In genomic region chr12:99628421-99628820, GRCm38 (mm10) we compare ENCODE assay signal across 7 mouse cellular contexts.
DNase-seq lines count a peak whose midpoint lies in the region; ATAC-seq and TF ChIP-seq lines count a peak whose summit lies in the region.

No protein-coding gene starts in this region.

- no peaks in the 10 kb centered on the region for H3K9me3 ChIP-seq in lung, postnatal 0 days (ENCODE audit: low read length)
- no peaks in the 10 kb centered on the region for H3K9me3 ChIP-seq in forebrain, embryonic 14.5 days (replicated peaks; ENCODE audit: control insufficient read depth, low read length)
- H3K9me3 ChIP-seq in limb, embryonic 13.5 days, result no peaks in the 10 kb centered on the region
- H3K9me3 ChIP-seq in stomach, embryonic 15.5 days, result no peaks in the 10 kb centered on the region

- no peak for ATAC-seq in lung, postnatal 0 days
- no peak for ATAC-seq in forebrain, embryonic 14.5 days
- peak; percentile 1; the same call in 1 of the 2 replicates for ATAC-seq in limb, embryonic 13.5 days (ENCODE audit: low FRiP score, low read depth)
- ATAC-seq in stomach, embryonic 15.5 days (ENCODE audit: insufficient read depth, low FRiP score, low read depth), result no peak

- peak overlapping the region; percentile 84 for H3K4me2 ChIP-seq in lung, postnatal 0 days (replicated peaks; ENCODE audit: low read depth, low read length)
- H3K4me2 ChIP-seq in forebrain, embryonic 14.5 days (ENCODE audit: low read length), result peak overlapping the region; percentile 65
- H3K4me2 ChIP-seq in limb, embryonic 13.5 days (replicated peaks), result peak overlapping the region; percentile 80
- H3K4me2 ChIP-seq in stomach, embryonic 15.5 days, result peak overlapping the region; percentile 75

- no peaks in the 10 kb centered on the region for H3K36me3 ChIP-seq in lung, postnatal 0 days (ENCODE audit: insufficient read depth, low read length)
- H3K36me3 ChIP-seq in forebrain, embryonic 14.5 days (ENCODE audit: control insufficient read depth, insufficient read depth, low read length), result no peaks in the 10 kb centered on the region
- H3K36me3 ChIP-seq in limb, embryonic 13.5 days, result no peaks in the 10 kb centered on the region
- H3K36me3 ChIP-seq in stomach, embryonic 15.5 days, result no peaks in the 10 kb centered on the region

- DNase-seq in lung, postnatal 0 days (ENCODE audit: low spot score), result no peak
- DNase-seq in lung, postnatal 10 days, result no peak
- DNase-seq in forebrain, embryonic 14.5 days (ENCODE audit: low spot score), result no peak
- DNase-seq in spleen, postnatal 10 days (ENCODE audit: low spot score in 2 of 2), result no peak
- no peak for DNase-seq in natural killer cell, adult 2 months (ENCODE audit: low spot score in 2 of 2)

- no peak for TF ChIP-seq EP300 in lung, postnatal 0 days (IDR thresholded peaks at IDR 0.05)

- H3K4me1 ChIP-seq in lung, postnatal 0 days (ENCODE audit: insufficient read depth, low read depth, low read length), result no peaks in the 10 kb centered on the region
- H3K4me1 ChIP-seq in forebrain, embryonic 14.5 days (ENCODE audit: control insufficient read depth, insufficient read depth, low read length), result no peaks in the 10 kb centered on the region; the same call in 1 of the 2 replicates
- peaks cover 12% of the 10 kb centered on the region for H3K4me1 ChIP-seq in limb, embryonic 13.5 days
- H3K4me1 ChIP-seq in stomach, embryonic 15.5 days, result peaks cover 3% of the 10 kb centered on the region; the same call in 1 of the 2 replicates

- WGBS in lung, postnatal 0 days, result 57% methylated on average over 3 of the region's 3 CpGs
- WGBS in forebrain, embryonic 14.5 days, result 75% methylated on average over 3 of the region's 3 CpGs
- 55% methylated on average over 3 of the region's 3 CpGs for whole genome bisulfite sequencing in limb, embryonic 13.5 days
- 60% methylated on average over 3 of the region's 3 CpGs for WGBS in stomach, embryonic 15.5 days

- H3K9ac ChIP-seq in lung, postnatal 0 days (replicated peaks; ENCODE audit: low read depth), result no peak overlapping the region
- no peak overlapping the region for H3K9ac ChIP-seq in forebrain, embryonic 14.5 days (ENCODE audit: low read length)
- H3K9ac ChIP-seq in limb, embryonic 13.5 days, result no peak overlapping the region
- H3K9ac ChIP-seq in stomach, embryonic 15.5 days, result no peak overlapping the region

- H3K4me3 ChIP-seq in lung, postnatal 0 days (ENCODE audit: low read depth, low read length), result peak overlapping the region; percentile 61; the same call in 1 of the 2 replicates
- H3K4me3 ChIP-seq in forebrain, embryonic 14.5 days (ENCODE audit: low read depth, low read length), result peak overlapping the region; percentile 59; the same call in 1 of the 2 replicates
- peak overlapping the region; percentile 70 for H3K4me3 ChIP-seq in limb, embryonic 13.5 days
- H3K4me3 ChIP-seq in stomach, embryonic 15.5 days (replicated peaks), result peak overlapping the region; percentile 60

- H3K27me3 ChIP-seq in lung, postnatal 0 days (replicated peaks; ENCODE audit: insufficient read depth, low read length), result no peaks in the 10 kb centered on the region
- H3K27me3 ChIP-seq in forebrain, embryonic 14.5 days (replicated peaks; ENCODE audit: control insufficient read depth, insufficient read depth, low read length), result no peaks in the 10 kb centered on the region
- no peaks in the 10 kb centered on the region; the same call in 1 of the 2 replicates for H3K27me3 ChIP-seq in limb, embryonic 13.5 days
- H3K27me3 ChIP-seq in stomach, embryonic 15.5 days (replicated peaks), result no peaks in the 10 kb centered on the region

- TF ChIP-seq CTCF in lung, postnatal 0 days (IDR thresholded peaks at IDR 0.05), result no peak

- no peak overlapping the region for H3K27ac ChIP-seq in lung, postnatal 0 days (ENCODE audit: low read length)
- H3K27ac ChIP-seq in forebrain, embryonic 14.5 days (ENCODE audit: low read depth, low read length), result peak overlapping the region; percentile 79; the same call in 1 of the 2 replicates
- H3K27ac ChIP-seq in limb, embryonic 13.5 days, result no peak overlapping the region
- no peak overlapping the region for H3K27ac ChIP-seq in stomach, embryonic 15.5 days
